Mouse (Mus musculus) testis, adult 2 months (tissue): ENCODE data around the gene Mga. TPM values are rescaled to one million over a fixed set of nuclear protein-coding genes. Genes with fewer than 3 reads are reported as not detected.

Experiments used
- H3K27ac ChIP-seq: fragments of 200-500 bp; 2 replicates; pipeline ENCODE4 v1.5.1; 2012; ENCODE audit warnings: low read depth, low read length; ENCODE audit not compliant: control insufficient read depth, insufficient read depth
- H3K27me3 ChIP-seq: fragments of 200-500 bp; 2 replicates; pipeline ENCODE4 v1.6.1; 2012; ENCODE audit warnings: mild to moderate bottlenecking, low read length, moderate library complexity; ENCODE audit not compliant: control insufficient read depth, insufficient read depth
- H3K36me3 ChIP-seq: fragments of 200-500 bp; 2 replicates; pipeline ENCODE4 v1.6.1; 2012; ENCODE audit warnings: mild to moderate bottlenecking, low read length; ENCODE audit not compliant: control insufficient read depth, insufficient read depth
- H3K4me1 ChIP-seq: fragments of 200-500 bp; 2 replicates; pipeline ENCODE4 v1.6.1; 2012; ENCODE audit warnings: low read length; ENCODE audit not compliant: control insufficient read depth, insufficient read depth
- H3K4me3 ChIP-seq: fragments of 200-500 bp; 2 replicates; pipeline ENCODE4 v1.5.1; 2012; ENCODE audit warnings: low read depth, mild to moderate bottlenecking, low read length, moderate library complexity, mixed read lengths; ENCODE audit not compliant: control insufficient read depth
- CTCF ChIP-seq: fragments of 200-500 bp; IDR thresholded peaks from 2 replicates; pipeline ENCODE4 v1.5.1; 2012; ENCODE audit warnings: low read depth, mild to moderate bottlenecking, inconsistent platforms, low read length, moderate library complexity; ENCODE audit not compliant: control insufficient read depth, insufficient read depth, insufficient replicate concordance
- POLR2A ChIP-seq: fragments of 200-500 bp; IDR thresholded peaks from 2 replicates; pipeline ENCODE4 v1.6.1; 2012; ENCODE audit warnings: low read depth, mild to moderate bottlenecking, inconsistent platforms, low read length, moderate library complexity; ENCODE audit not compliant: control insufficient read depth
- polyA plus RNA-seq: library from polyadenylated mRNA; depleted of rRNA; stranded (reverse); fragments of >200 nt; gene quantifications from 2 replicates; pipeline ENCODE4 v1.2.3, GENCODE M21; 2012

The Mga gene
- polyA plus RNA-seq, 1 experiment: 20.3 TPM

DNA sequence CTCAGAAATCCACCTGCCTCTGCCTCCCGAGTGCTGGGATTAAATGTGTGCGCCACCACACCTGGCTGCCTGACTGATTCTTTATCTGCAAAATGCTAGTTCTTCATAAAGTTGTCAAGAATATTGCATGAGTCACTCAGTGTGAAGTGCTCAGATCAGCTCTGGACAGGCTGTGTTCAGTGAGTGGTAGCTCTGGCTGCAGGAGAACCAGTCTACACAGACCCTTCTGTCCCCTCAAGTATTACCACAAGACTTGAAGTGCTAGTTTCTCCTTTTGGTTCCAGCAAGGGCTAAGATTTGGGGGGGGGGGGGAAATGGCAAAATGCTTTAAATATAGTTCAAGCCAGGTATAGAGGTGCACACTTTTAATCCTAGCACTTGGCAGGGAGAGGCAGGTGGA lies 90.4 kb downstream of the Mga start:
- Histone ChIP-seq H3K27ac (no peak overlapping the region), H3K4me3 (no peak overlapping the region), H3K27me3 (no peaks in the 10 kb centered on the region), H3K4me1 (no peaks in the 10 kb centered on the region), H3K36me3 (peaks cover 3% of the 10 kb centered on the region)
- no peak for TF ChIP-seq POLR2A

DNA sequence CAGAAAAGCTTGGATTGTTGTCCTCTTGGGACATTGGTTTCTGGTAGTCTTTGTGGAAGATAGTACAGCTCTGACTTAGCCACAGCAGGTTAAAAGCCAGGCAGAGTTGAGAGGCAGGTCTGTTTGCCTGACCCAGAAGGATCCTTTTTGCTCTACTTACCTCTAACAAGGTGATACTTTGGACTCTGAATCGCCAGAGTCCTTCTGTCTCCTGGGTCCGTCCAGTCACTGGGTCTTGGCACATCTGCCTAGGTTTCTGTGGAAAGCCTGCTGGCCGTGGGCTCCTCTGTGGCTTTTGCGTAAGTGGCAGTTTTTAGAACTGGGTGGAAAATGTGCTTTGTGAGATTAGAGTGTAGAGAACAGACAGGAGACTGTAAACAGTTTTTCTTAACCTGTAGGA lies 91.9 kb downstream of the Mga start:
- TF ChIP-seq POLR2A (no peak), CTCF (no peak)
- H3K27me3 ChIP-seq: no peaks in the 10 kb centered on the region
- H3K27ac ChIP-seq: no peak overlapping the region

DNA sequence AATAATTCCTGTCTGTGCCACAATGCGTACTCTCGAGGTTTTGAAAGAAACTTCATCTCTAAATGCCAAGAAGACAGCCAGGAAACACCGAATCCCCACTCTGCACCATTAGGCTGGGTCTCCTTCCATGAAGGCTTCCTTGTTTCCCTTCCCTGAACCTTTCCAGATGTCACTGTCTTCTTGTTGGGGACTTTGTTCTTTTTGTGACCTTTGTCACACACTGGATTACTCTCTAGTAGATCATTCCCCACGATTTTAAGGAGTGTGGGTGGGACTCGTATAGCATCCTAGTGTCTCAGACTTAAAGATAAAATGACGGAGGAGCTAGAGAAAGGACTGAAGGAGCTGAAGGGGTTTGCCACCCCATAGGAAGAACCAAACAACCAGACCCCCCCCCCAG lies 93.9 kb downstream of the Mga start:
- TF ChIP-seq CTCF: no peak
- TF ChIP-seq POLR2A: no peak
- H3K4me1 ChIP-seq: no peaks in the 10 kb centered on the region; the same call in 1 of the 2 replicates
- H3K27me3 ChIP-seq: no peaks in the 10 kb centered on the region
- no peak overlapping the region for H3K4me3 ChIP-seq
- H3K27ac ChIP-seq: no peak overlapping the region
- H3K36me3 ChIP-seq: peaks cover 3% of the 10 kb centered on the region

More for the DNA sequence above, 91.9 kb downstream of the Mga start:
- H3K36me3 ChIP-seq: peaks cover 3% of the 10 kb centered on the region
- H3K4me1 ChIP-seq: no peaks in the 10 kb centered on the region
- H3K4me3 ChIP-seq: no peak overlapping the region

DNA sequence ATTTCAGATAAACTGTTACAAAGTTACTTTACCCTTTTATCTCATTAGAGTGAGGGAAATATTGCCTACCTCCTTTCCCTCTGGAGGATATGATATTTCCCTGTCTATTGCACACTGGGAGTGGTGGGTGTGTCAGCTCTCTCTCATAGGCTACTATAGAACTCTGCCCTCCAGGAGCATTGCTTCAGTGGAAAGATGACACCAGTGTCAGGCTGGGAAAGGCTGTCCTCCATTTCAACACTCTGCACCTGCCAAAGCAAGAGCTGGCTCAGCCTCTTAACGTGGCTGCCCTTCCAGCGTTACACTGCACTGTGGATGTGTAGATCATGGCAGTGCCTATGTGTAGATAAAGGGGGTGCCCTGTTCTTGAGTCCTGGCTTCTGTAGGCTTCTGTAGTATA lies 95.3 kb downstream of the Mga start:
- TF ChIP-seq POLR2A (no peak), CTCF (no peak)

DNA sequence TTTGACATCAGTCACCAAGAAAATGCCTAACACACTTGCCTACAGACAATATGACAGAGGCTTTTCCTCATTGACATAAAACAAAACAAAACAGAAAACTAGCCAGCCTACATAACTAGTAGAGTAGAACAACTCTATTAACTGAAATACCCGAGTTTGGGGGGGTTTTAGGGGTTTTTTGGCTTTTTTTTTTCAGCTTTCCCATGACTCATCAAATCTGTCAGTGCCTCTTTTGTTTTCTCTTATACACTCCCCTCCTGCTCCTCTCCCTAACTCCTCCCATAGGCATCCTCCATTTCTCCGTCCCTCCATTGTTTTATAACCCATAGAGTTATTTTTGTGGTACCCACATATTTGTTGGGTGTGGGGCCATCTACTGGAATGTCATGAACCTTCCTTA lies 96.5 kb downstream of the Mga start:
- H3K4me1 ChIP-seq: peaks cover 2% of the 10 kb centered on the region; the same call in 1 of the 2 replicates
- H3K4me3 ChIP-seq: no peak overlapping the region
- H3K36me3 ChIP-seq: peaks cover 1% of the 10 kb centered on the region
- no peak overlapping the region for H3K27ac ChIP-seq
- no peak for TF ChIP-seq CTCF
- H3K27me3 ChIP-seq: no peaks in the 10 kb centered on the region

More for the DNA sequence above, 95.3 kb downstream of the Mga start:
- H3K27me3 ChIP-seq: no peaks in the 10 kb centered on the region
- H3K36me3 ChIP-seq: peaks cover 1% of the 10 kb centered on the region
- peaks cover 2% of the 10 kb centered on the region; the same call in 1 of the 2 replicates for H3K4me1 ChIP-seq
- H3K27ac ChIP-seq: no peak overlapping the region
- H3K4me3 ChIP-seq: no peak overlapping the region

DNA sequence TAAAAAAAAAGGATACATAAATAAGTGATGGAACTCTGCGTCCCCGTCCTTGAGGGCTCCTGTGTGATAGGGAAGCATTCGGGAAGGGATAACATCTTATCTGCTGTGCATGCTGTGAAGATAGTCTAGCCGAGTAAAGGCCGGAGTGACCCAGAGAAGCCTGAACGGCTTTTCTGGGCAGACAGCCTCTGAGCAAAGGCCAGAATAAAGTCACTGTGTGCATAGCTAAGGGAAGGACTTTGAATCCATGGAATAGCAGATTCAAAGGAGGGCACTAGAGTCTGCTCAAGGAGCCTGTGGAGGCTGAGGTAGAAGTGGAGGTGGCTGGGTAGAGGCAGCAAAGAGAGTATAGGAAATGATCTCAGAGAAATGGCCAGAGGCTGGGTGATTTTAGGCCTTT lies 97.8 kb downstream of the Mga start:
- no peak overlapping the region for H3K27ac ChIP-seq
- H3K4me3 ChIP-seq: no peak overlapping the region

DNA sequence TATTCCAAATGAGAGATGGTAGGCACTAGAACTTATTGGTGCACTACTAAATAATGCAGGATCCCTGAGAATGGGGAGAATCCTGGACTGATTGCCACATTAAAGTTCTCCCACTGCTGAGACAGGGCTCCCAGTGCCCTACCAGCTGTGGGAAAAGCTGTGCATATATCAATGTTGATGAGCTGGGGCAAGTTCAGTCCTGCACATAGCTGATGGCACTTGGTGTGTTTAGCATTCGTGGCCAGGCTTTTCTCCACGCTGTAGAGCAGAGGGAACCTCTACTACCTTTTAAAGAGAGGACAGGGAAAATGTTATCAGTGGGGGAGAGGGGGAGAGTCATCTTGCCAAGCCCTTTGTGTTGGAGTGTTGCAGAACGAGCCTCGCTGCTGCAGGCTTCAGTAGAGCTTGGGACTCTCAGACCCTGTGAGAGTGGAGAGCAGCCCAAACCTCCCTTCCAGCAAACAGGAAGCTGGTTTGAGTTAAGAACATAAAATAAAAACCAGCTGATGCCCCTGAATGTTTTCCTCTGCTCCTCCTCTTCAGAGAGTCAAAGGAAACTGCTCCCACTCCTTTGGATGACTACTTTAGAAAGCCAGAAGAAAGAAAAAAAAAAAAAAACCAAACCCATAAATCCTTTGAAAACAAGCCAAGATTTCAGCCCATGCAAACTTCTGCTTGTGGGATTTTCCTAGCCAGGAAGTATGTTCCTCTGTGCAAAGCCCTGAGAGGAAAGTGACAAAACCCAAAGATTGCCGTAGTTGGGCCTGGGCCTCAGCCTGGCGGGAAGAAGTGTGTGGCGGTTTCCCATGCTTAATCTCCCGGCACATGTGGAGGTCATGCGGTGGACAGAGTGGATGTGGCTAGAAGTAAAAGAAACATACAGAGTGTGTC lies 98.6 kb downstream of the Mga start:
- H3K27ac ChIP-seq: peak overlapping the region; percentile 58
- peaks cover 2% of the 10 kb centered on the region; the same call in 1 of the 2 replicates for H3K4me1 ChIP-seq
- H3K36me3 ChIP-seq: no peaks in the 10 kb centered on the region; the same call in none of the 2 replicates
- TF ChIP-seq CTCF (no peak), POLR2A (no peak)
- H3K4me3 ChIP-seq: no peak overlapping the region
- no peaks in the 10 kb centered on the region for H3K27me3 ChIP-seq

More for the DNA sequence above, 97.8 kb downstream of the Mga start:
- Histone ChIP-seq H3K36me3 (peaks cover 1% of the 10 kb centered on the region), H3K4me1 (peaks cover 2% of the 10 kb centered on the region; the same call in 1 of the 2 replicates), H3K27me3 (no peaks in the 10 kb centered on the region)
- TF ChIP-seq POLR2A (no peak), CTCF (no peak)

DNA sequence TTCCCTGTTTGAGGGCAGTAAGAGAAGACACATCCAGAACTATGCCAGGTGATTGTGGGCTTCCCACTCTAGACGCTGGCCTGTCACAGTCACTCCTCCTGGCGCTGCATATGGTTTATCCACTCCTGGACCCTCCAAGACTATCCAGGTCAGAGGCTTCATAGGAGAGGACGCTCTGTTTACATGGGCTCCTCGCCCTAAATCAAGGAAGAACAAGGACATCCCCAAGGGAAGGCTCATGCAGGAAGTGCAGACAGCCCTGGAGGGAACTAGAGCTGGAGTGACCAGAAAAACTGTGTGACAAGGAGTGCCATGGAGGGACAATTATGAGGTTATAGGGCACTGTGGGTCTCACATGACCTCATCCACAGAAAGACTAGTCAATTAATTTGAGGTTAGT lies 100.3 kb downstream of the Mga start:
- no peak for TF ChIP-seq POLR2A
- TF ChIP-seq CTCF: no peak
- no peak overlapping the region for H3K27ac ChIP-seq

More for the DNA sequence above, 100.3 kb downstream of the Mga start:
- Histone ChIP-seq H3K4me3 (no peak overlapping the region), H3K36me3 (no peaks in the 10 kb centered on the region; the same call in none of the 2 replicates), H3K27me3 (no peaks in the 10 kb centered on the region), H3K4me1 (peaks cover 2% of the 10 kb centered on the region; the same call in 1 of the 2 replicates)
